ENCODE assay signal across 3 mouse cellular contexts in the genomic region with DNA sequence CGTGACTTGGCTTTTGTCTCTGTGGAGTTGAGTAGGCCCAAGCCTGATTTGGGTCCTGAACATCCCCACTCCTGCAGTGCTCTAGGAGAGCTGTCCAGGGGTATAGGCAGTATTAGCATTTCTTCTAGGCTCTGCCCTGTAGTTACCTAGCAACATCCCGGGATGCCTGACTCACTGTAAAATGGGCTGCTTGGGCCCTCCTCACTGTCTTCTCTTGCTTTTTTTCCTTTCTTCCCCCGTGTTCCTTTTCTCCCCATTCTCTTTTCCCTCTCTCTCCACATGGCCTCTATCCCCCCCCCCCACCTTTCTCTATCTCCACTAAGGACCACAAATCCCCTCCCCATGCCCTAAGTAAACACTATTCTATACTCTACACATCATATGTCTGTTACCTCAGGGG. TPM values are rescaled to one million over a fixed set of nuclear protein-coding genes. Genes with fewer than 3 reads are reported as not detected.
"Had no signal": no experiment of that assay in that cellular context is flagged by ENCODE, and none has a peak within 500 bp of the region (broad histone marks: within the 10 kb centered on the region; RNA-seq: fewer than 3 reads in every experiment).

No protein-coding gene starts in this region.

RNA-seq across cellular contexts. Expression of a gene that starts 2.5 kb away (rescaled TPM):
- polyA plus RNA-seq: liver, embryonic 11.5 days had no signal

RNA-seq across cellular contexts. Expression of a gene that starts 53.3 kb away (rescaled TPM):
- total RNA-seq: granulocyte monocyte progenitor cell, adult 5-6 weeks had no signal
- polyA plus RNA-seq: hindbrain, embryonic 10.5 days had no signal
